Mouse (Mus musculus): ENCODE measurements at regions not wholly inside any gene's neighbourhood (a gene's known extent, or its start where the extent isn't known, plus 50 kb on each side); places are given as distances from the start of the nearest gene placed in this dataset.

GRCm38 (mm10) chr4:152920261-152920660 lies 442.6 kb upstream of the Kcnab2 start:
- no peak for DNase-seq

- no peak for DNase-seq
Observed at GRCm38 (mm10) chr4:152919851-152920250, 442.2 kb upstream of the Kcnab2 start.

- no peak for DNase-seq
Observed at GRCm38 (mm10) chr4:152916576-152916975, 438.9 kb upstream of the Kcnab2 start.

- DNase-seq: peak; percentile 16 to 37
Observed at GRCm38 (mm10) chr4:152913497-152913896, 435.8 kb upstream of the Kcnab2 start.

GRCm38 (mm10) chr4:152912846-152913245 lies 435.2 kb upstream of the Kcnab2 start:
- DNase-seq: no peak

- DNase-seq: peak in 1 of 2 experiments; percentile 17
Observed at GRCm38 (mm10) chr4:152908235-152908634, 430.6 kb upstream of the Kcnab2 start.

GRCm38 (mm10) chr4:152902851-152903250 lies 425.2 kb upstream of the Kcnab2 start:
- DNase-seq: no peak

GRCm38 (mm10) chr4:152900049-152900448 lies 422.4 kb upstream of the Kcnab2 start:
- DNase-seq: no peak

GRCm38 (mm10) chr4:152895076-152895475 lies 417.4 kb upstream of the Kcnab2 start:
- DNase-seq: no peak

GRCm38 (mm10) chr4:152892997-152893396 lies 415.3 kb upstream of the Kcnab2 start:
- DNase-seq: no peak

GRCm38 (mm10) chr4:152889211-152889610 lies 411.5 kb upstream of the Kcnab2 start:
- peak in 1 of 2 experiments; percentile 40 for DNase-seq

- peak; percentile 51 to 75 for DNase-seq
Observed at GRCm38 (mm10) chr4:152888306-152888705, 410.6 kb upstream of the Kcnab2 start.

- no peak for DNase-seq
Observed at GRCm38 (mm10) chr4:152886773-152887172, 409.1 kb upstream of the Kcnab2 start.

GRCm38 (mm10) chr4:152881433-152881930 lies 403.8 kb upstream of the Kcnab2 start:
- DNase-seq: no peak

GRCm38 (mm10) chr4:152880368-152880767 lies 402.7 kb upstream of the Kcnab2 start:
- no peak for DNase-seq

GRCm38 (mm10) chr4:152878941-152879340 lies 401.3 kb upstream of the Kcnab2 start:
- DNase-seq: no peak

- no peak for DNase-seq
Observed at GRCm38 (mm10) chr4:152878401-152878800, 400.7 kb upstream of the Kcnab2 start.

- no peak for DNase-seq
Observed at GRCm38 (mm10) chr4:152870046-152870445, 392.4 kb upstream of the Kcnab2 start.

- no peak for DNase-seq
Observed at GRCm38 (mm10) chr4:152865894-152866293, 388.2 kb upstream of the Kcnab2 start.

- no peak for DNase-seq
Observed at GRCm38 (mm10) chr4:152862818-152863614, 385.3 kb upstream of the Kcnab2 start.

- DNase-seq: no peak
Observed at GRCm38 (mm10) chr4:152859161-152859560, 381.5 kb upstream of the Kcnab2 start.

GRCm38 (mm10) chr4:152850147-152850546 lies 372.5 kb upstream of the Kcnab2 start:
- no peak for DNase-seq

- DNase-seq: no peak
Observed at GRCm38 (mm10) chr4:152836080-152836479, 358.4 kb upstream of the Kcnab2 start.

GRCm38 (mm10) chr4:152834421-152835110 lies 356.9 kb upstream of the Kcnab2 start:
- no peak for DNase-seq
